Mouse (Mus musculus) lung, adult 2 months (tissue): Measurements from ENCODE around the gene Npas3.

Experiments used
- CTCF ChIP-seq: fragments of 200-500 bp; IDR thresholded peaks from 2 replicates; pipeline ENCODE4 v1.5.1; 2011; ENCODE audit warnings: mild to moderate bottlenecking, low read length, control low read depth; ENCODE audit not compliant: insufficient read depth
- POLR2A ChIP-seq: fragments of 200-500 bp; IDR thresholded peaks from 2 replicates; pipeline ENCODE4 v1.6.1; 2011; ENCODE audit warnings: low read depth, mild to moderate bottlenecking, control low read depth, low read length, borderline replicate concordance; ENCODE audit errors: extremely low read depth

- no peak for TF ChIP-seq CTCF
- no peak for TF ChIP-seq POLR2A
Measured at GRCm38 (mm10) chr12:54034666-54035346, 786.3 kb downstream of the Npas3 start.
